Mouse (Mus musculus): ENCODE data around the gene Myo15b. TPM values are rescaled to one million over a fixed set of nuclear protein-coding genes. Genes with fewer than 3 reads are reported as not detected.
A peak's percentile ranks its signal among the peaks of the same experiment; 100 is the strongest.

Myo15b gene
- total RNA-seq, 2 experiments from 2014 or later = 0.36 to 0.79 TPM

GRCm38 (mm10) chr11:115899486-115900266 is 41.5 kb downstream of the Myo15b start, which contains the start of gene Smim5:
Gene Smim5, plus strand, starts transcription at chr11:115899966.
- intact Hi-C loops (cut with DNase I) = no loop called here

GRCm38 (mm10) chr11:115900561-115901337 is 42.5 kb downstream of the Myo15b start:
- intact Hi-C loops (cut with DNase I) = no loop called here
- no peak for TF ChIP-seq CTCF (IDR thresholded peaks at IDR 0.05)
- DNase-seq (ENCODE audit: extremely low spot score in 1 of 2, low spot score in 2 of 2) = no peak
- H3K27ac ChIP-seq = no peak overlapping the region
- no peak overlapping the region for H3K4me3 ChIP-seq

More at GRCm38 (mm10) chr11:115899486-115900266, 41.5 kb downstream of the Myo15b start, which contains the start of gene Smim5:
- Histone ChIP-seq H3K27ac (no peak within 1 kb of the TSS), H3K4me3 (no peak within 1 kb of the TSS)
- DNase-seq (ENCODE audit: extremely low spot score in 1 of 2, low spot score in 2 of 2) = no peak
- no peak for TF ChIP-seq CTCF (IDR thresholded peaks at IDR 0.05)

- no peak overlapping the region for H3K4me3 ChIP-seq
- no peak for DNase-seq (ENCODE audit: extremely low spot score in 1 of 2, low spot score in 2 of 2)
- intact Hi-C loops (cut with DNase I) = no loop called here
- H3K27ac ChIP-seq = no peak overlapping the region
- no peak for TF ChIP-seq CTCF (IDR thresholded peaks at IDR 0.05)
These were observed 43.3 kb downstream of the Myo15b start for GRCm38 (mm10) chr11:115901338-115902161.

DNA sequence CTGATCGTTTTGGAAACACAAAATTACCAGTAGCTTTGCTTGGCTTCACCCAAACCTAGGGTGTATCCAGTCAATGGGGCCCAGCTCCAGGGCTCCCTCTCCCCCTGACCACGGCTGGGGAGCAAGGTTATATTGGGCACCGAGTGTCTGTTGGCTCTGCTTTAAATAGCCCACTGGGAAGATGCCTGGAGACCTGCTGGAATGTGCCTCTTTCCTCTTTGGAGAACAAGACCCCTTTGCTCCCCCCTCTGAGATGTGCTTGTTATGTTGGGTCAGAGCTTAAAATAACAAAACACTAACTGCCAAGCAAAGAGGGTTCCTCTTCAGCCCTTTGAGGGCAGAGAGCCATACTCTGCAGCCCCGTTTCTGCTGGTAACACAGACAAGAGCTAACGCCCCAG is 44.0 kb downstream of the Myo15b start:
- no peak for TF ChIP-seq CTCF (IDR thresholded peaks at IDR 0.05)
- H3K4me3 ChIP-seq = no peak overlapping the region
- H3K27ac ChIP-seq = no peak overlapping the region
- no peak for DNase-seq (ENCODE audit: extremely low spot score in 1 of 2, low spot score in 2 of 2)
- intact Hi-C loops (cut with DNase I) = no loop called here

DNA sequence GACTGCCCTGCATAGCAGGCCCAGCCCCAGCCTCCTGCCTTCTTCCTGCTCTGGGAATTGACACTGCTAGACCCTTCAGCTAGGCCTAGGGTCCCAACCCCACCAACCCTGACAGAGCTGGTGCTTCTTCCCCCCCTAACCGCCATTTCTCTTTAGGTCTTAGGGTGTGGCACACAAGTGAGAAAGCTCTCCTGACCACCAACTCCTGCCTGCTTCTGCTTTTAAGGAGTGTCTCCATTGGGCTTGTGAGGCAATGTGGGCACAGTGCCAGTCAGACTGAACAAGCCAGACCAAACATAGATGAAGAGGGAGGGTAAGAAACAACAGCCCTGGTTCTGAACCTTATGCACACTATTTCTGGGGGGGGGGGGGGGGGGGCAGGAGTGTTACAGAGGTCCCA is 44.6 kb downstream of the Myo15b start:
- DNase-seq (ENCODE audit: extremely low spot score in 1 of 2, low spot score in 2 of 2) = no peak
- Histone ChIP-seq H3K27ac (no peak overlapping the region), H3K4me3 (no peak overlapping the region)
- intact Hi-C loops (cut with DNase I) = no loop called here
- TF ChIP-seq CTCF (IDR thresholded peaks at IDR 0.05) = no peak

DNA sequence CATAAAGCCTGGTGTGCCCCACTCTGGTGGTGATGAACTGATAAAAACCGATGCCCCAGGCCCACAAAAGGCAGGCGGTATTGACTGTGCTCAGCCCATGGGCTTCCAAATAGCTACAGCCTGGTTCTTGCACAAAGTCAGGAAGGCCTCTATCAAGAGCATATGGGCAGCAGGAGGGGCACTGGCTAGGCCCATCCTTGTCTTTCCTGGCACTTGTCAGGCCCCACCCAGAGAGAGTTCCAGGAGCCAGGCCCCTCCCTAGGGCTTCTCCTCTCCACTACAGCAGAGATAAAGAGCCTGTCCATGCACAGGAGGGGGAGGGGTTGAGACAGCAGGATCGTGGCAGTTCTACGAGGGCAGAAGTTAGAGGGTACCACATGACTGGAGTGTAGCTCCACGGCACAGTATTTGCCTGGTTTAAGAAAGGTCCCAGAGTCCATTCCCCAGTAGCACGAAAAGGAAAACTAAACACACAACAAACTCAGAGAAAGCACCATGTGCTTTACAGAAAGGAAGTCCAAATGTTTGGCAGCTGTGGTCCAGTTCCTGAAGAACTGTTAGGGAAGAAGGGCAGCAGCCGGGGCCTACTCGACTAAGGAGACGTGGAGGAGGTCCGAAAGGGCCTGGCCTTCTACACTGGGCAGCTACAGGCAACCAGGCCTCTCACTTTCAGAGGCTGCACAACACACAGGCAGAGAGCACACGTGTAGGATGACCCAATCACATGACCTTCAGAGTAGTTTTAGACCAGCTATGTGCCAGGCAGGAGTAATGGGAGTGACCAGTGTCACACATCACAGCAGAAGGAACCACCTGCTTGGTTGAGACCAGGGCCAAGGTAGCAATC is 45.4 kb downstream of the Myo15b start:
- H3K4me3 ChIP-seq = no peak overlapping the region
- TF ChIP-seq CTCF (IDR thresholded peaks at IDR 0.05) = no peak
- DNase-seq (ENCODE audit: extremely low spot score in 1 of 2, low spot score in 2 of 2) = no peak
- H3K27ac ChIP-seq = no peak overlapping the region
- intact Hi-C loops (cut with DNase I) = no loop called here

DNA sequence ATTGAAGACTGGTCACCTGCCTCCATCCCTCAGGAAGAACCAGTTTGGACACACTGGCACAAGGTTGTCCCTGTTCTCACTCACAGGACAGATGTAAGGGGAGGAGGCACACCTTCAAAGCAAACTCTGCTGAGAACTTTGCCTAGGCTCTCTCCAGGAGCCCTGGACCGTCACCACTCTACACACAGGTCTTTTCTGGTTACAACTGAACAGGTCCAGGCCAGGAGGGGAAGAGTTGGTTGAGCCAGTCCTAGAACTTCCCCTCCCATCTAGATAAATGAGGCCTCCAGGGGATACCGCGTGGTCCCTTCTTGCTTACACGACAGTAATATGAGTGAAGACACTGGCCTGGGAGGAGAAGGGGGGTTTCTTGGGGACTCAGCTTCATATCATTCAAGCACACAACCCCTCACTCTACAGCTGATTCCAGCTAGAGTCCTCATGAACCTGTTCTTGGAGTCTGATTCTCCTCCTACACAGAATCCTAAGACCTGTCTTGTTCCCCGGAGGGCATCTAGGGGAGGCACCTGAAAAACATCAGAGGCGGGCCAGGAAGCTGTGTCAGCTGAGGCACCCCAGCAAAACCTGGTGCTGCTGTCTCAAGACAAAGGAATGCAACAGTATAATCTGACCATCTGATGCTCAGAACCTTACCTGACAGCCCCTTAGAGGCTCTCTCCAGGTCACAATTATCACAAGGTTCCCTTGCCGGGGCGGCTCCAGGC is 46.2 kb downstream of the Myo15b start:
- Histone ChIP-seq H3K27ac (no peak overlapping the region), H3K4me3 (no peak overlapping the region)
- TF ChIP-seq CTCF (IDR thresholded peaks at IDR 0.05) = no peak
- DNase-seq (ENCODE audit: extremely low spot score in 1 of 2, low spot score in 2 of 2) = no peak
- intact Hi-C loops (cut with DNase I) = no loop called here

GRCm38 (mm10) chr11:115904956-115905790 is 47.0 kb downstream of the Myo15b start:
- no peak overlapping the region for H3K4me3 ChIP-seq
- H3K27ac ChIP-seq = no peak overlapping the region
- DNase-seq (ENCODE audit: extremely low spot score in 1 of 2, low spot score in 2 of 2) = peak; percentile 31 to 35

GRCm38 (mm10) chr11:115906116-115906515 is 47.9 kb downstream of the Myo15b start:
- intact Hi-C loops (cut with DNase I) = no loop called here
- Histone ChIP-seq H3K4me3 (no peak overlapping the region), H3K27ac (no peak overlapping the region)
- DNase-seq (ENCODE audit: extremely low spot score in 1 of 2, low spot score in 2 of 2) = no peak
- no peak for TF ChIP-seq CTCF (IDR thresholded peaks at IDR 0.05)

More at GRCm38 (mm10) chr11:115904956-115905790, 47.0 kb downstream of the Myo15b start:
- intact Hi-C loops (cut with DNase I) = no loop called here
- no peak; the same call in 1 of the 2 replicates for TF ChIP-seq CTCF (IDR thresholded peaks at IDR 0.05)

Measured in left cerebral cortex, adult 2 months (tissue).